Mouse (Mus musculus) liver, embryonic 14.5 days (tissue): ENCODE measurements around the gene Rab20.

Source experiments
- CTCF ChIP-seq: IDR thresholded peaks from 2 replicates; pipeline ENCODE4 v1.5.1; 2016; ENCODE audit warnings: antibody characterized with exemption, low read depth, control low read depth
- EP300 ChIP-seq: IDR thresholded peaks from 2 replicates; pipeline ENCODE4 v1.6.1; 2016; ENCODE audit warnings: antibody characterized with exemption, low read depth

DNA sequence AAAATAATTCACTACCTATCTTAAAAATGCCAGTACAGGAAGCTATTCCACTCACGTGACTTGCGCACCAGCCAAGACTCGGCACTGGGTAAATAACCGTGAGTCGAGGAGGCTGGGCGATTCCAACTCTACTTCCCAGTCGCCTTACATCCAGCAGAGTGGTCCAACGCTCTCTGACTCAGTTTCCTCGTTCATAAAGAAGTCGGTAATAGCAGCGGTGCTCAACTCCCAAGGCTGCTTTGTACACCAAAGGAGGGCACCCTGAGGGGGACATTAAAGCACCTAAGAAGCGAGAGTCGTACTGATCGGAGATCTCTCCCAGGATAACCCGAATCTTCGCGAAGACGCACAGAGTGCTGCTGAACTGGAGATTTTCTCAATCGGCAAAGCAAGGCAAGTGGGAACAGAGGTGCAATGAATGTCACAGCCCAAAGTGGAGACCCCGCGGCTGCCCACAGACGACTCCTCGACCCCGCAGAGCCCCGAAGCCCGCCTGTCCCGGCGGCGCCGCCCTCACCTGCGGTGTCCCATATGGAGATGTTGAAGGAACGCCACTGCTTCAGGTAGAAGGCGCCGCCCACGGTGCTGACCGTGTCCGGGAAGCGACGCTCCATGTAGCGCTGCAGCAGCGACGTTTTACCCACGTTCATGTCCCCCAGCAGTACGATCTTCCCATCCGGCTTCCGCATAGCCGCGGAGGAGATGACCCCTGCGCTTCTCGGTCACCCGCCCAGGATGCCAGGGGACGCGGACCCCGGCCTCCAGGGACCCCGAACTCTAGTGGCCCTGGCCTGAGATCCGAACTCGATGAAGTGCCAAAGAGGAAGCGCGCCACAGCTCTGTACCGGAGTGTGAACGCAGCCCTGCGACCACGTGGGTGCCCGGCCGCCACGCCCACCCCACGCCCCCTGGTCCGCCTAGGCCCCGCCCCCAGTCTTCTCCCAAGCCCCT is at the start of gene Rab20:
- no peak for TF ChIP-seq CTCF
- TF ChIP-seq EP300 = no peak
